Mouse (Mus musculus): ENCODE data around the gene Sv2c.
"Not testable (repeated sequence)": the region's sequence is repeated elsewhere in the genome, so short reads cannot be mapped to it uniquely, and the experiment has no call there.

The Sv2c gene

GRCm38 (mm10) chr13:96085581-96086302 is 46.6 kb downstream of the Sv2c start:
- ChIA-PET POLR2A (no interaction called here), CTCF (no interaction called here)

GRCm38 (mm10) chr13:96081754-96082153 is 50.6 kb downstream of the Sv2c start, which contains the start of gene Gm17190:
Gene Gm17190, plus strand, starts transcription at chr13:96082054.
- CTCF ChIA-PET, POLR2A ChIA-PET: not testable (repeated sequence)

- CTCF ChIA-PET, result not testable (repeated sequence)
- POLR2A ChIA-PET, result interaction anchor here in 1 of 4 experiments (0.6 kb wide), 1 partner anchor 1110 kb away, joined by 3 read pairs; no protein-coding TSS in a partner anchor
Observed at GRCm38 (mm10) chr13:96081276-96081675, 51.1 kb downstream of the Sv2c start, which contains the start of gene Gm20075. Gene Gm20075, minus strand, starts transcription at chr13:96081376.

DNA sequence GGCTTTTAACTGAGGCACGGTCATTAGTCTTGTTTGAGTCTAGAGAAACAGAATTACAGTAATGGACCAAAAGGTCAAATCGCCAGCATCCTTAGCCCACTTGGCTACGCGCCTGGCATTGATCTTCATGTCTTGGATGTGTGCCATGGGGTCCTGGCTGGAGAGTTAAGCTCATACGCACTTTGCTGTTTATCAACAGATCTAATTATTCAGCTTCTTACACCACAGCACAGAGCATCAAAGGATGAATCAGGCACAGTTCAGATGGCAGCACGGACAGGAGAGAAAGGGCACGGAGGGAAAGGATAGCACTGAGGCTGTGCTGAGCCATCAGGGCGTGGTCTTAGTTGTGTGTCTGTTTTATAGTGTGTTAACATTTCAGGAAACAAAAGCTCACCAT is 58.8 kb downstream of the Sv2c start:
- POLR2A ChIA-PET, result no interaction called here
- CTCF ChIA-PET, result no interaction called here

GRCm38 (mm10) chr13:96052755-96053154 is 79.6 kb downstream of the Sv2c start:
- ChIA-PET POLR2A (no interaction called here), CTCF (no interaction called here)

DNA sequence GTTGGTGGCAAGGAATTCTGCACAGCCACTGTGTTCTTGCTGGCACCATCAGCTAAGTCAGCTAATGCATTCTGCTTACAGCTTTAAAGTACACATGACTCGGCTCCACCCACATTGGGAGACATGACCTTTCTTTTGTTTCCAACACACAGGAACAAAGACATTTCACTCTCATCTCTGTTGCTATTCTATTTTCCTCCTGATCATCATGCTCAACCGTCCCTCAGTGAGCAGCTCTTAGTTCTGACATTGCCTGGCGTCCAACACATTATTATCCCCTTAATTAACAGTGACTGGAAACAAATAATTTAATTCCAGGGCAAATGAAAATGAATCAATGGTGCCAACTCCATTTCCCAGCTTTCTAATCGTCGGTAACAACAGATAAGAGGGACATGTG is 87.0 kb downstream of the Sv2c start:
- POLR2A ChIA-PET, result no interaction called here

GRCm38 (mm10) chr13:96040275-96041042 is 91.9 kb downstream of the Sv2c start:
- ChIA-PET POLR2A (interaction anchor here in 1 of 4 experiments (0.9 kb wide), 1 partner anchor 10 kb away, joined by 3 read pairs; no protein-coding TSS in a partner anchor), CTCF (no interaction called here)

More for the DNA sequence above, 87.0 kb downstream of the Sv2c start:
- CTCF ChIA-PET, result interaction anchor here in 1 of 4 experiments (1.0 kb wide), 1 partner anchor 15 kb away, joined by 3 read pairs; no protein-coding TSS in a partner anchor

DNA sequence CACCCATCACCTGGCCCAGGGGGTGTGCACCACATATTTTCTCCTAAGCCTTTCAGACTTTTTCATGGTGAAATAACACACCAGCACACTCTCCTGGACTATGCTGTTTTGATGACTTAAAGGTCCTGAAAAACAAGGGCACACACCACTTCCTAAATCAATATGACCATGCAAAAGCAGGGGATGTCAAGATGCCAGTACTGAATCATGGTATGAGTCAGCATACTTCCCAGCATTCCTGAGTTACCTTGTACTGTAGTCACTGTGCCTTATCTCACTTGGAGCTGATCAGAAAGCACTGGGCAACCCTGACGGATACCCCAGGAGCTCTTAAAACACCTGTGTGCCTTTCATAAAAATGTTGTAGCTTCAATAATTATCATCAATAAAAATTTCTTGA is 92.8 kb downstream of the Sv2c start:
- ChIA-PET CTCF (no interaction called here), POLR2A (interaction anchor here in 1 of 4 experiments (0.9 kb wide), 1 partner anchor 11 kb away, joined by 3 read pairs; no protein-coding TSS in a partner anchor)

DNA sequence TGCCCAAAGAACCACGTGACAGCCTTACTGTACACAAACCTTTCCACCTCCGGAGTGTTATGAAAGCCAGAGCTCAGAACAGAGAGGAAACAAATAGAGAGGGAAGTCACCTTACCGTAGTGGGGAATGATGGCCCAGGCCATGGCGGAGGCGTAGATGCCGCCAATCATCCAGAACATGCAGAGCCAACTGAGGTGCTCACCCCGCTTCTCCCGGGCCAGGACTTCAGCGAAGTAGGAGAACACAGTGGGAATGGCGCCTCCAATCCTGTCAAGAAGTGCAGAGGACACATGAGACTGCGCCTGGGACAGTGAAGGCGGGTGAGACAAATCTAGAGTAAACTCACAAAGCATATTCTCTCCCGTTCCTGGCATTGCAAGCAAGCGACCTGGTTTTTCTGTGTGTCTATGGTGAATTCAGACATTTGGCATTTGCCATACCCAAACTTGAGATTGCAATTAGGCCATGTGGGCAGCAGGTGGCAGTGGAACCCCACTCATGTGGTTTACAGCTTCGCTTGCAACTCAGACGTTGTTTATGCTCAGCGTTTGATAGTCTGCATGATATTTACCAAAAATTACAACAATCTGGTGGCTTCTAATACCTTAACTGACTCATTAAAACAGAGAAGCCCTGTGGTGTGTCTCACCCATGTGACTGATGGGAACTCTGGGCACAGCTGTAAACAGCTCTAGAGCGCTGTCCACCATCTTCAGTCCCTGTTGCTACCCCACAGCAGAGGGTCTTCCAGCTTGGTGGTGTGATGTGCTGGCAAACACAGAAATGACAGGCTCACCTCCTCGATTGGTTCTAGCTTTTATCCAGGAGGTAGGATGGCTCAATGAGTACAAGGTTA is 101.8 kb downstream of the Sv2c start:
- POLR2A ChIA-PET, result interaction anchor here in 1 of 4 experiments (0.6 kb wide), 1 partner anchor 1160 kb away, joined by 6 read pairs; no protein-coding TSS in a partner anchor
- CTCF ChIA-PET, result interaction anchor here (0.5 to 1.7 kb wide), 25 partner anchors 15 to 1013 kb away, joined by 3 to 8 read pairs (median 3); no protein-coding TSS in a partner anchor

DNA sequence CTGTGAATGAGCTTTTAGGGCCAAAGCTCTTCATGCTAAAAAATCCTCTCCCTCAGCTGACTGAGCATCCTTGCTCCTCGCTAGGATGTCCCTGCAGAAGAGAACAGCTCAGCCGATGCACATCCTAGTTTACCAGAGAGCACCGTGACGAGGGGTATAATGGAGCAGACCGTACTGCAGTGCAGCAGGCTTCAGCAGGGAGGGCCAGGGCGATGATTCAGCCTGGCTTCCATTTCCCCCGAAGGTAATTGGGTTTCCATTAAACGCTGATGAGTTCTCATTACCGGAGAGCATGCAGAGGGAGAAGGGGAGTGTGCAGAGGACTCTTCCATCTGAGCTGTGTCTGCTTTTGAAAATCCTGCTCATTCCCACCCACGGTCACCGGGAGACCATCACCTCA is 108.5 kb downstream of the Sv2c start:
- CTCF ChIA-PET, result no interaction called here
- POLR2A ChIA-PET, result interaction anchor here in 1 of 4 experiments (0.6 kb wide), 1 partner anchor 10 kb away, joined by 3 read pairs; no protein-coding TSS in a partner anchor

DNA sequence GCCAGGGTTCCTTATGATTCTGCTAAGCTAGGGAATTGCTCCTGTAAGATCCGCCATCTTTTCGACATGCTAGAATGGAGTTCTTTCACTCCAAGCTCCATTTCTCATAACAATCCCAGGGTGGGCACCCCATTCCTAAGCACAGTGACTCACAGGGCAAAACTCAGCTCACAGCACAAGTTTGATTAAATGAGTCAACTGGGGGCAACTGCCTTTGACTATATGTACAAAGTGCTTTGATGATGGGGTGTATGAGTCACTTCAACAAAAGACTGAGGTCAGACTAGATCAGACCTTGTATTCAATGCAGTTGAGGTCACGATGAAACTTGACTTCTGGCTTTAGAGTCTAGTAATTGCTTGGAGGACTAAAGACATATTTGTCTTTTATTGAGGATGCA is 116.9 kb downstream of the Sv2c start:
- ChIA-PET POLR2A (no interaction called here), CTCF (interaction anchor here in 1 of 4 experiments (0.5 kb wide), 1 partner anchor 454 kb away, joined by 5 read pairs; no protein-coding TSS in a partner anchor)

DNA sequence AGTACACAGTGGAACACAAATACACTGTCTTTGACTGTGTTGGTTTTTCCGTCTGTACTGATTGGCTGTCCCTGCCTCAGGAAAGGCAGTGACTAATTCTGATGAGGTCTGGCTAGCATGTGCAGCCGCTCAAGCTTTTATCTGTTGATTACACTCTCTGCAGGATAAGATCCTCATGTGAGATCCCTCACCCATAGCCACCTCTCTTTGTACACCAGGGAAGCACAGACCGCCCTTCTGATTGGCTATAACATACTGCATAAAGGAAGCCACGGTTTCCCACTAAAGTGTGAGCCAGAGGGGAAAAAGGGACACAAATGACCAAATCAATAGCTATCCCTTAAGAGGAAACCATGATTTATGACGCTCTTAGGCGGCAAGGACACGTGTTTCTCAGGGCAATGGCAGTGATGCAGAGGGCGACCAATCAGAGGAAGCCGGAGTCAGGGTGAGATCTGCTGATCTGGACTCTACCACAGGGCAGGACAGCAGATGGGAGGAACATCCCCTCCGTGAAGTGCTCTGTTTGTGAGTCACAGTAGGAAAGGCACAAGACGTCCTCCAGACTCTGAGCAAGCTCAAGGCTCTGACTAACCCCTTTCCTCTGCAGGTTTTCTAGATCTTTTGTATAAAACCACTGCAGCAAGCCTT is 121.4 kb downstream of the Sv2c start:
- ChIA-PET CTCF (interaction anchor here in 1 of 4 experiments (0.6 kb wide), 1 partner anchor 425 kb away, joined by 4 read pairs; no protein-coding TSS in a partner anchor), POLR2A (no interaction called here)

- ChIA-PET CTCF (interaction anchor here in 2 of 4 experiments (0.7 to 1.8 kb wide), 2 partner anchors 11 to 265 kb away, joined by 6 to 7 read pairs; no protein-coding TSS in a partner anchor), POLR2A (interaction anchor here in 1 of 4 experiments (0.6 to 1.0 kb wide), 2 partner anchors 266 to 722 kb away, joined by 3 read pairs; no protein-coding TSS in a partner anchor)
Observed at GRCm38 (mm10) chr13:96008975-96009374, 123.4 kb downstream of the Sv2c start.

DNA sequence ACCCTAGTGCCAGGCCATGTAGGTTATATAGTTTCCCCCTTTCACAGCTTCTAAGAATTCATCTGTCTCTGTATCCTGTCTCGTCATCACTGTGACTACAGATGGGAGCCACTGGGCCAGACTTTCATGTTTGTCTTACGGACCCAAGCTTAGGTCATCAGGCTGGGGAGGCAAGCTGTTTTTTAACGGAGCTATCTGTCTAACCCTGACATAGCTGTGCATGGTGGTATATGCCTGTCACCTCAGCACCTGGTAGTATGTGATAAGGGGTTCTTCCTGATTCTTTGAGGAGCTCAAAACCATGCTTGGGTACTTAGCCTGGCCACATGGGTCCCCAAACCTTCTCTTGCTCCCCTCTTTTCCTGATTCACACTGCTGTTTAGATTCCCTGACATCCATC is 124.2 kb downstream of the Sv2c start:
- POLR2A ChIA-PET, result no interaction called here
- CTCF ChIA-PET, result interaction anchor here in 2 of 4 experiments (1.4 to 1.8 kb wide), 2 partner anchors 10 kb away, joined by 3 to 6 read pairs; no protein-coding TSS in a partner anchor

GRCm38 (mm10) chr13:96003539-96003938 is 128.8 kb downstream of the Sv2c start:
- ChIA-PET POLR2A (interaction anchor here in 1 of 4 experiments (0.6 kb wide), 1 partner anchor 229 kb away, joined by 4 read pairs; no protein-coding TSS in a partner anchor), CTCF (no interaction called here)

DNA sequence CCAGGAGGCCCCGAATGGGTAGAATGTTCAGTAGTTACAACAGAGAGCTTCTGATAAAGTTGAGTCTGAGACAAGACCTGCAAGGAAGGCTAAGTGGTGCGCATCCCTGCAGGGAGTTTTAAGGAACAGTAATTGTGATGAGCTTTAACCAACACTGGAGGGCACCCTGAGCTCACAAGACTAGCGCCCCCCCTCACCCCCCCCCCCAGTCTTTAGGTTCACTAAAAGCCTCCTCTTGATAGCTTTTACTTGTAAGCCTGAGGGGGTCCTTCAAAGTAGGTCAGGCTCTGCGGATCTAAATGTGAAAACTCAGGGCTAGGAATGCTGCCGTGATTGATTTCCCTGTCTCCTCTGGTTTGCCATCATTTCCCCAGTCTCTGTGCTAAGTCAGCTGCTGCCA is 129.9 kb downstream of the Sv2c start:
- CTCF ChIA-PET, result interaction anchor here in 3 of 4 experiments (0.5 to 1.1 kb wide), 11 partner anchors 10 to 1001 kb away, joined by 3 to 6 read pairs (median 4); no protein-coding TSS in a partner anchor
- POLR2A ChIA-PET, result interaction anchor here in 1 of 4 experiments (0.7 kb wide), 1 partner anchor 24 kb away, joined by 3 read pairs; no protein-coding TSS in a partner anchor

GRCm38 (mm10) chr13:95999396-95999795 is 133.0 kb downstream of the Sv2c start:
- CTCF ChIA-PET, result no interaction called here
- POLR2A ChIA-PET, result no interaction called here

- ChIA-PET POLR2A (interaction anchor here in 1 of 4 experiments (0.6 to 0.8 kb wide), 2 partner anchors 31 to 234 kb away, joined by 3 to 6 read pairs; no protein-coding TSS in a partner anchor), CTCF (interaction anchor here (0.6 to 1.4 kb wide), 7 partner anchors 10 to 1423 kb away, joined by 3 to 6 read pairs (median 3); no protein-coding TSS in a partner anchor)
Observed at GRCm38 (mm10) chr13:95997294-95997693, 135.1 kb downstream of the Sv2c start.

Data from embryonic stem cell, embryonic (primary cell).